In the genomic region with DNA sequence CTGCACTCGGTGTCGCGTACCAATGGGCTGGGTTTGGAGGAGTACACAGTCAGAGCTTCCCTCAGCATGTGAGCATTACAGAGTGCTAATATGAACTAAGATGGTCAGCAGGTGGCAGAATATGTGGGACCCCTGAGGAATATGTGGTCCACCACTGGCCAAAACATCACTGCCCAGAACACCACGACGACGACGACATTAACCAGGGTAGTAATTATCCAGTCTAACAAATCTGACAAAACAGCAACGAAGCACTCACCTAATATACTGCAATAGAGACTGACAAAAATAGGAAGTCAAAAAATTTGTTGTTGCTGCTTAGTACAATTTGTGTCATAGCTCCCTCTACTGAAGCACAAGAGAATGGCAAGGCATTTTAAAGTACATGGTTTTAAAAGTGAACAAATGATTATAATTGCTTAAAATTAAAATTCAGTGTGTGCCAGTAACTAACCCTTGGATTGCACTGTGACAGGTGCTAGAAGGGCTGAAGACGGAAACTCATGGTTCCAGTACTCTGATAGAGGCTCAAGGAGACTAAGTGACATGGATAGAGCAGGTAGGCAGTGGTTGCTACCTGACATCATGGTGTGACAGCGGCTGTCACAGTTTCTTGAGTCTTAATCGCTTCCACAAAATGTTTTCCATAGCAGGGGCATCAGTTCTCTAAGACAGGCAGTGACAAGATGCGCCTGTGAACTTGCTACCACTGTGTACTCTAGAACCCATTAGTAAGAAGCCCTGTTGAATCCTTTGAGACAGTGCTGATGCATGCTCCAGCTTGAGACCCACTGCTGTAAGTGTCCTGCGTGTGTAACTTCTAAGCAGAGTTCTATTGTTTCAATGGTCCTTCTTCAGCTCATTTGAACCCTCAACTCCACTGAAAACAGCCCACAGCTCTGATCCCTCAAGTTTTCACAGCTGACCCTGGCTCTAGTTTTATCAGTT, we compare ENCODE assay signal across 9 mouse cellular contexts.
DNase-seq lines count a peak whose midpoint lies in the region; ATAC-seq lines count a peak whose summit lies in the region.
"Had no signal": no experiment of that assay in that cellular context is flagged by ENCODE, and none has a peak within 500 bp of the region (broad histone marks: within the 10 kb centered on the region; RNA-seq: fewer than 3 reads in every experiment).

No protein-coding gene starts in this region.

- H3K4me1 ChIP-seq in hindbrain, embryonic 11.5 days (replicated peaks; ENCODE audit: control insufficient read depth, insufficient read depth, low read length), result no peaks in the 10 kb centered on the region
- H3K4me1 ChIP-seq in hindbrain, embryonic 10.5 days (replicated peaks), result no peaks in the 10 kb centered on the region
- H3K4me1 ChIP-seq in liver, embryonic 15.5 days (replicated peaks), result no peaks in the 10 kb centered on the region
- H3K4me1 ChIP-seq: lung, embryonic 15.5 days had no signal

- 86% methylated on average over 13 of the region's 13 CpGs for WGBS in hindbrain, embryonic 11.5 days
- 87% methylated on average over 13 of the region's 13 CpGs for WGBS in hindbrain, embryonic 10.5 days
- WGBS in liver, embryonic 15.5 days (ENCODE audit: insufficient replicate concordance), result 75% methylated on average over 13 of the region's 13 CpGs

- ATAC-seq in hindbrain, embryonic 11.5 days (ENCODE audit: low FRiP score), result no peak
- peak; percentile 15; the same call in 1 of the 2 replicates for ATAC-seq in liver, embryonic 15.5 days (ENCODE audit: insufficient read depth)

- H3K4me3 ChIP-seq in hindbrain, embryonic 11.5 days (ENCODE audit: low read depth, low read length), result no peak overlapping the region
- H3K4me3 ChIP-seq in hindbrain, embryonic 10.5 days, result no peak overlapping the region
- H3K4me3 ChIP-seq in liver, embryonic 15.5 days (replicated peaks), result no peak overlapping the region
- H3K4me3 ChIP-seq: lung, embryonic 15.5 days had no signal

- H3K36me3 ChIP-seq in hindbrain, embryonic 11.5 days (ENCODE audit: control insufficient read depth, insufficient read depth, low read length), result no peaks in the 10 kb centered on the region
- 0 out of 2 replicates have a peak, but pooled peaks cover 9% of the 10 kb centered on the region for H3K36me3 ChIP-seq in hindbrain, embryonic 10.5 days
- peaks cover 18% of the 10 kb centered on the region; the same call in 1 of the 2 replicates for H3K36me3 ChIP-seq in liver, embryonic 15.5 days (replicated peaks)
- H3K36me3 ChIP-seq: lung, embryonic 15.5 days had no signal

- no peaks in the 10 kb centered on the region for H3K27me3 ChIP-seq in hindbrain, embryonic 11.5 days (ENCODE audit: control insufficient read depth, insufficient read depth, low read length)
- H3K27me3 ChIP-seq in hindbrain, embryonic 10.5 days (ENCODE audit: insufficient read depth, poor library complexity, severe bottlenecking), result no peaks in the 10 kb centered on the region
- H3K27me3 ChIP-seq in liver, embryonic 15.5 days, result no peaks in the 10 kb centered on the region
- H3K27me3 ChIP-seq: lung, embryonic 15.5 days had no signal

- DNase-seq in hindbrain, embryonic 11.5 days (ENCODE audit: low spot score), result peak; percentile 7
- DNase-seq in hindbrain, embryonic 10.5 days (ENCODE audit: low spot score), result no peak
- peak; percentile 62 for DNase-seq in CD4-positive helper T cell, adult 2 months (ENCODE audit: low read depth, low spot score)
- DNase-seq in brain, embryonic 18.5 days (ENCODE audit: low read depth, low spot score), result peak; percentile 1
- no peak for DNase-seq in right cerebral cortex, adult 18-20 months
- DNase-seq in left cerebral cortex, adult 9 months (ENCODE audit: low spot score in 2 of 2), result no peak
- no peak for DNase-seq in right cerebral cortex, postnatal 36 days (ENCODE audit: low spot score in 2 of 2)

- no peaks in the 10 kb centered on the region for H3K9me3 ChIP-seq in hindbrain, embryonic 11.5 days (ENCODE audit: control insufficient read depth, low read length)
- H3K9me3 ChIP-seq in hindbrain, embryonic 10.5 days, result no peaks in the 10 kb centered on the region
- no peaks in the 10 kb centered on the region for H3K9me3 ChIP-seq in liver, embryonic 15.5 days (replicated peaks)
- H3K9me3 ChIP-seq: lung, embryonic 15.5 days had no signal

- no peak overlapping the region for H3K4me2 ChIP-seq in hindbrain, embryonic 11.5 days (replicated peaks; ENCODE audit: low read depth, low read length)
- no peak overlapping the region for H3K4me2 ChIP-seq in liver, embryonic 15.5 days
- H3K4me2 ChIP-seq: lung, embryonic 15.5 days had no signal

- H3K9ac ChIP-seq in hindbrain, embryonic 11.5 days (ENCODE audit: low read depth, low read length), result no peak overlapping the region
- H3K9ac ChIP-seq in liver, embryonic 15.5 days, result no peak overlapping the region
- H3K9ac ChIP-seq: lung, embryonic 15.5 days had no signal

- no peak overlapping the region for H3K27ac ChIP-seq in hindbrain, embryonic 11.5 days (ENCODE audit: low read depth, low read length)
- no peak overlapping the region for H3K27ac ChIP-seq in hindbrain, embryonic 10.5 days
- no peak overlapping the region for H3K27ac ChIP-seq in liver, embryonic 15.5 days (replicated peaks)
- H3K27ac ChIP-seq: lung, embryonic 15.5 days had no signal

Comparison
In these comparisons a context has a peak if more than half of its experiments do, and no peak if none do; other contexts are left out.
1. DNase-seq: peak in hindbrain, embryonic 11.5 days (single experiment), CD4-positive helper T cell, adult 2 months (single experiment) and brain, embryonic 18.5 days (single experiment); none in hindbrain, embryonic 10.5 days (single experiment), right cerebral cortex, adult 18-20 months (single experiment), left cerebral cortex, adult 9 months (0 of 2) and right cerebral cortex, postnatal 36 days (0 of 2).